22 mouse cellular contexts compared by ENCODE assay signal in genomic region chr11:93658719-93659118, GRCm38 (mm10).
A peak's percentile ranks its signal among the peaks of the same experiment; 100 is the strongest.
DNase-seq lines count a peak whose midpoint lies in the region; ATAC-seq and TF ChIP-seq lines count a peak whose summit lies in the region.
"Had no signal": no experiment of that assay in that cellular context is flagged by ENCODE, and none has a peak within 500 bp of the region (broad histone marks: within the 10 kb centered on the region; RNA-seq: fewer than 3 reads in every experiment).

No protein-coding gene starts in this region.

- H3K4me3 ChIP-seq in hindbrain, embryonic 14.5 days (replicated peaks; ENCODE audit: low read length) = no peak overlapping the region
- H3K4me3 ChIP-seq: embryonic facial prominence, embryonic 13.5 days; embryonic facial prominence, embryonic 15.5 days; erythroblast, embryonic 14.5 days; forebrain, embryonic 10.5 days; forebrain, embryonic 12.5 days had no signal

- 70% methylated on average over 8 of the region's 8 CpGs for WGBS in hindbrain, embryonic 14.5 days

- H3K36me3 ChIP-seq in hindbrain, embryonic 14.5 days (replicated peaks; ENCODE audit: control insufficient read depth, insufficient read depth) = no peaks in the 10 kb centered on the region
- H3K36me3 ChIP-seq: embryonic facial prominence, embryonic 13.5 days; embryonic facial prominence, embryonic 15.5 days; forebrain, embryonic 10.5 days; forebrain, embryonic 12.5 days had no signal

- no peak for TF ChIP-seq POLR2A in brain, embryonic 14.5 days (IDR thresholded peaks at IDR 0.05; ENCODE audit: borderline replicate concordance, extremely low read depth, insufficient read depth, insufficient read length, poor library complexity, severe bottlenecking)

- intact Hi-C loops in heart, postnatal 25 days (cut with DNase I) = no loop called here

- H3K27me3 ChIP-seq in hindbrain, embryonic 14.5 days (ENCODE audit: control insufficient read depth, insufficient read depth, low read length) = no peaks in the 10 kb centered on the region
- H3K27me3 ChIP-seq: embryonic facial prominence, embryonic 13.5 days; embryonic facial prominence, embryonic 15.5 days; forebrain, embryonic 12.5 days had no signal

- no peak overlapping the region for H3K9ac ChIP-seq in hindbrain, embryonic 14.5 days
- H3K9ac ChIP-seq: embryonic facial prominence, embryonic 13.5 days; embryonic facial prominence, embryonic 15.5 days; forebrain, embryonic 12.5 days had no signal

- no peak for ATAC-seq in hindbrain, embryonic 14.5 days (ENCODE audit: low FRiP score)
- ATAC-seq: forebrain, embryonic 14.5 days; forebrain, embryonic 16.5 days had no signal

- DNase-seq in heart, adult 11 months = peak; percentile 35
- DNase-seq in heart, postnatal 25 days (ENCODE audit: low spot score) = no peak
- peak; percentile 16 for DNase-seq in brain, adult 2 months (ENCODE audit: low read depth, low spot score)
- DNase-seq in brain, embryonic 14.5 days (ENCODE audit: low read depth) = peak; percentile 56
- DNase-seq in hindbrain, embryonic 14.5 days (ENCODE audit: low spot score) = no peak
- DNase-seq: adrenal gland, adult 2 months; adrenal gland, postnatal 10 days; adrenal gland, postnatal 25 days; cerebellum, adult 11 months; cerebellum, adult 18-20 months; cerebellum, adult 8-10 months; cerebellum, adult 9-11 months; cerebellum, postnatal 14 days; cerebellum, postnatal 36 days; embryo, embryonic 11 days had no signal

- H3K9me3 ChIP-seq in hindbrain, embryonic 14.5 days (ENCODE audit: control insufficient read depth, low read length) = no peaks in the 10 kb centered on the region
- H3K9me3 ChIP-seq: embryonic facial prominence, embryonic 13.5 days; embryonic facial prominence, embryonic 15.5 days; forebrain, embryonic 10.5 days; forebrain, embryonic 12.5 days had no signal

- H3K27ac ChIP-seq in hindbrain, embryonic 14.5 days = no peak overlapping the region
- H3K27ac ChIP-seq: embryonic facial prominence, embryonic 13.5 days; embryonic facial prominence, embryonic 15.5 days; forebrain, embryonic 10.5 days; forebrain, embryonic 12.5 days had no signal

- H3K4me1 ChIP-seq in hindbrain, embryonic 14.5 days (replicated peaks; ENCODE audit: control insufficient read depth, insufficient read depth, low read length) = no peaks in the 10 kb centered on the region
- H3K4me1 ChIP-seq: embryonic facial prominence, embryonic 13.5 days; embryonic facial prominence, embryonic 15.5 days; forebrain, embryonic 12.5 days had no signal

- TF ChIP-seq CTCF in brain, embryonic 14.5 days (IDR thresholded peaks at IDR 0.05; ENCODE audit: borderline replicate concordance, extremely low read depth, insufficient read depth, insufficient read length) = no peak

- no peak overlapping the region for H3K4me2 ChIP-seq in hindbrain, embryonic 14.5 days (replicated peaks)
- H3K4me2 ChIP-seq: embryonic facial prominence, embryonic 13.5 days; embryonic facial prominence, embryonic 15.5 days; forebrain, embryonic 12.5 days had no signal

Comparison
In these comparisons a context has a peak if more than half of its experiments do, and no peak if none do; other contexts are left out.
1. DNase-seq: peak in heart, adult 11 months (single experiment), brain, adult 2 months (single experiment) and brain, embryonic 14.5 days (single experiment); none in heart, postnatal 25 days (single experiment) and hindbrain, embryonic 14.5 days (single experiment).